Mouse (Mus musculus): Measurements from ENCODE around the gene Pom121l12. TPM values are rescaled to one million over a fixed set of nuclear protein-coding genes. Genes with fewer than 3 reads are reported as not detected.

Pom121l12 gene
- not detected in 2 replicates for total RNA-seq (2017)

DNA sequence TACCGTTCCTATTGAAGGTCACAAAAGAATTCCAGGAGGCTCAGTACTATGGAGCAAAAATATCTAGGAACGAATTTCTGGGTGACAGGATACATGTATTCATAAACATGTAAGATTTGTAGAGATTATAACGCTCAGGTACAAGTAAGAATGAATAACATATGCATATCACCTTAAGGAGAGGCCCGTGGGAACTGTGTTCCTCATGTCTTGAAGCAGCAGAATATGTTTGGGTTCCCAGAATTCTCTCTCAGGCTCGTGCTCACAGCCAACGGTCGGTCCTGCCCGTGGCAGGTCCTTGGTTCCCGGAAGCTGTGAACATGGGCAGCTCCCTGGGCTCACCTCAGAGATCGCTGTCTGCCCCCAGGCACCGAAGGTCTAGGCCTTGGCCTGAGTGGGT is at the start of gene Pom121l12:
Gene Pom121l12, plus strand, starts transcription at position 301 of the 400 bp plus-strand sequence.
- ATAC-seq (replicated peaks in 1 of 2; ENCODE audit: insufficient read depth in 1 of 2, low FRiP score in 2 of 2, low TSS enrichment in 1 of 2, low read depth in 1 of 2, poor library complexity in 2 of 2, severe bottlenecking in 2 of 2): no peak

DNA sequence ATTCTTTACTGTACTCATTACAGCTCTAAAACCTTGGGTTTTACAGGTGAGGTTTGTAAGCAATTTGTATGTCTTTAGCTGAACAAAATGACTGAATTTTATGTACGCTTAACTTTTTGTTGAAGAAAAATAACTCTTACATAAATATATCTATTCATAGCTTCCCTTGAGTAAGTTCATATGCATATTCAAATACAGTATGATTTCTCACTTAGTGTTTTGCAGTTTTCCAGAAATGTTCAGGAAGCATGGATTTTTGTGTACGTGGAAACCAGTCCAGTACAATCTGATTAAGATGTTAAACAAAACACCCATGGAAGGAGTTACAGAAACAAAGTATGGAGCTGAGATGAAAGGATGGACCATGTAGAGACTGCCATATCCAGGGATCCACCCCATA is 12.8 kb downstream of the Pom121l12 start:
- ATAC-seq (replicated peaks in 1 of 2; ENCODE audit: insufficient read depth in 1 of 2, low FRiP score in 2 of 2, low TSS enrichment in 1 of 2, low read depth in 1 of 2, poor library complexity in 2 of 2, severe bottlenecking in 2 of 2): no peak
